12 mouse cellular contexts compared by ENCODE assay signal in the genomic region with DNA sequence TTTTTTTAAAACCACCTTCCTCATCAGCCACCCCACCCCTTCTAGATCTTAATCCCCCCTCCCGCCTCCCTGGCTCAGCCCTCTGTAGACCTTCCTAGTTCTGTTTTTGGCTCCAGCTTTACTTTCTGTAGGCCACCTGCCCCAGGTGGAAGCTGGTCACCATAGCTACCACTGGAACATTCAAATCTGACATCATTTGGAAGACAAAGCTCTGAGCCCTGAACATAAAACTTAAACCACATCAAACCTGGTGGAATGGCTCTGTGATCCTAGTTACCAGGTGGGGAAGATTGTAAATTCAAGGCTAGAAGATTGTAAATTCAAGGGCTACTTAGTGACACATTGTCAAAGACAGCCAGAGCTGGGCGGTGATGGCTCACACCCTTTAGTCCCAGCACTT.
"Had no signal": no experiment of that assay in that cellular context is flagged by ENCODE, and none has a peak within 500 bp of the region (broad histone marks: within the 10 kb centered on the region; RNA-seq: fewer than 3 reads in every experiment).

No protein-coding gene starts in this region.

- DNase-seq: kidney, adult 11 months; kidney, postnatal 10 days; kidney, postnatal 4 days; lung, adult 2 months; lung, postnatal 4 days; right cerebral cortex, postnatal 4 days had no signal

- H3K9ac ChIP-seq: limb, embryonic 13.5 days; liver, embryonic 15.5 days; midbrain, embryonic 13.5 days; neural tube, embryonic 15.5 days had no signal

- H3K36me3 ChIP-seq: liver, embryonic 15.5 days had no signal

- H3K27me3 ChIP-seq: limb, embryonic 13.5 days; liver, embryonic 15.5 days; midbrain, embryonic 13.5 days; neural tube, embryonic 15.5 days had no signal

- H3K4me1 ChIP-seq: limb, embryonic 13.5 days; liver, embryonic 15.5 days; midbrain, embryonic 13.5 days; neural tube, embryonic 15.5 days had no signal

- H3K9me3 ChIP-seq: limb, embryonic 13.5 days; liver, embryonic 15.5 days; midbrain, embryonic 13.5 days; neural tube, embryonic 15.5 days had no signal

- H3K4me3 ChIP-seq: layer of hippocampus, adult 2 months; limb, embryonic 13.5 days; liver, embryonic 15.5 days; midbrain, embryonic 13.5 days; neural tube, embryonic 15.5 days had no signal

- H3K27ac ChIP-seq: layer of hippocampus, adult 2 months; limb, embryonic 13.5 days; liver, embryonic 15.5 days; midbrain, embryonic 13.5 days; neural tube, embryonic 15.5 days had no signal

- H3K4me2 ChIP-seq: limb, embryonic 13.5 days; liver, embryonic 11.5 days; liver, embryonic 15.5 days; midbrain, embryonic 13.5 days; neural tube, embryonic 15.5 days had no signal
